Mouse (Mus musculus) small intestine, adult 2 months (tissue): ENCODE results near the gene Tmem238.

Source experiments
- CTCF ChIP-seq: fragments of 200-500 bp; IDR thresholded peaks from 2 replicates; pipeline ENCODE4 v1.5.1; 2012; ENCODE audit warnings: low read depth, mild to moderate bottlenecking, control low read depth, inconsistent platforms, low read length, moderate library complexity, mixed read lengths; ENCODE audit not compliant: insufficient replicate concordance, insufficient read length; ENCODE audit errors: extremely low read depth
- POLR2A ChIP-seq: fragments of 200-500 bp; IDR thresholded peaks from 2 replicates; pipeline ENCODE4 v1.6.1; 2012; ENCODE audit warnings: low read depth, mild to moderate bottlenecking, control low read depth, inconsistent platforms, low read length, moderate library complexity

GRCm38 (mm10) chr7:4739544-4740275 is 49.7 kb downstream of the Tmem238 start, which contains the start of gene Kmt5c:
- 0 out of 2 replicates have a peak, but pooled peaks have one; percentile 4 for TF ChIP-seq CTCF
- peak; percentile 97 for TF ChIP-seq POLR2A
